Mouse (Mus musculus): ENCODE data around the gene Scly. TPM values are rescaled to one million over a fixed set of nuclear protein-coding genes. Genes with fewer than 3 reads are reported as not detected.

Gene Scly
- polyA plus RNA-seq (2017; shearing (Covaris generic)), result 16.2 TPM

DNA sequence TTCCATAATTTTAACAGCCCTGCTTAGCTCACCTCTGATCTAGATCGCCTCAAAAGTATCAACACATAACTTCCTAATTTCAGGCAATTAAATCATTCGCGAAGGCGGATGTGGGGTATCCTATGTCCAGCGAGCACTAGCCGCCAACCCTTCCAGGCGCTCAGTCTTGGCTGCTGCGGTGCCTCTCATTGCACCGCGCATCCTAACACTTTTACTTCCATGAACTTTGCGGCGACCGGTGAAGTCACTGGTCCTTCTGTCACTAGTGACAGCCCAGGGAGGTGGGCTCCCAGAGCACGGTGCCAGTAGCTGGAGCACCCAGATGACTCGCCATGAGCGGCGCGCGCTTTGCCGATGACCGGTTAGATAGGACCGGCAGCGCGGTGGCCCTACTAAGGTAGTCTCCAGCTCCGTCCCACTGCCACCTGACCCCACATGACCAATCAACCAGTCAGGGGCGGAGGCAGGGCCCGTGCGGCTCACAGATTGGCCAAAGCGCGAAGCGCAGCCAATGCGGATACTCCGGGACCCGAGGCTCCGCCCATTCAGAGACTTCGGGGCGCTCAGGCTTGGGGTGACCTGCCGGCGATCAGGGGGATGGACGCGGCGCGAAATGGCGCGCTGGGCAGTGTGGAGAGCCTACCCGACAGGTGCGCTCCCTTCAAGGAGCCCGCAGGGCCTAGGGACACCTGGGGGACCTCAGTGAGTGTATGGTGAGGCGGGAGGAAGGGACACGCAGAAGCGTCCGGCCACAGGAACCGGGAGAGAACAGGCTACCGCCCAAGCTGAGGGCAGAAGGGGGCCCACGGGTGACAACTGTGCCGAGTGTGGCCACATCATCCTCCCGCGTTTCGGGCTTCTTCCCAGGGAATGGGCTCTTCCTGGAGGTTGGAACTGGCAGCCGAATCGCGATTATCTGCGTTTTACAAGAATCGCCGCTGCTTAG lies at the start of gene Scly:
Gene Scly, plus strand, starts transcription at position 540 of the 946 bp plus-strand sequence.

DNA sequence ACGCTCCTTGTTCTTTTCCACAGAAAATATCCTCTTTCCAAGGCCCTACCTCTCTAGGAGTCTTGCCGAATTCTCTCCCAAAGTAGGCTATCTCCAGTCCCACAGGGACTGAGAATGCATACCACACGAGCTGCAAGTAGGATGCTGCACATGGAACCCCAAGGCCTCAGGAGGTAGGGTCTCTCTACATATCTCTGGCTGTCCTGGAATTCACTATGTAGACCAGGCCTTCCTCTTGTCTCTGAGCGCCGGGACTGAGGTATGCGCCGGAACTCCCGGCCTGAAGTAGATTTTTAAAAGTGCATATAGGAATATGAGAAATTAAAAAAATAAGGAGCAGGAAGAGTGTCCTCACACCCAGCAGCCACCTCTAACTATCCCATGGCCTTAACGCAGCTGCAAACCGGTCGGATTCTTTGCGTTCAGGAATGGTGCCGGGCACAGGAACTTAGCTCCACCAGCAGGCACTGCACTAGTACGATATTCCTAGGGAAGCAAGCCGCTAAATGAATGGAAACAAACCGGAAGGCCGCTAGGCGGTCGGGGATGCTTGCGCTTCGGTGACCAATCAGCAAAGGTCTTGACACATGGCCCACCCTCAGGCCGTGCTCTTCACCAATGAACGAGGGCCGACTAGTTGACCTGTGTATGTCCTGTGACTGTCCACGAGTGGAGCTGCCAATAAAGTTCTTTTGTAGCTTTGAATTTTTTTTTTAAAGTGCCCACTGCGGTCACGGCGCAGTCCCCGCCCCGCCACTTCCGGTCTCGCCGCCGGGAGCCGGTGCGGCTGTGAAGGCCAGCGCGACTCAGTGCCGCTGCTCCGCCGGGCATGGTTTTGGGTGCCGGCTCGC lies 48.3 kb upstream of the Scly start, which contains the start of gene Ube2f:
Gene Ube2f, plus strand, starts transcription at position 741 of the 851 bp plus-strand sequence.

DNA sequence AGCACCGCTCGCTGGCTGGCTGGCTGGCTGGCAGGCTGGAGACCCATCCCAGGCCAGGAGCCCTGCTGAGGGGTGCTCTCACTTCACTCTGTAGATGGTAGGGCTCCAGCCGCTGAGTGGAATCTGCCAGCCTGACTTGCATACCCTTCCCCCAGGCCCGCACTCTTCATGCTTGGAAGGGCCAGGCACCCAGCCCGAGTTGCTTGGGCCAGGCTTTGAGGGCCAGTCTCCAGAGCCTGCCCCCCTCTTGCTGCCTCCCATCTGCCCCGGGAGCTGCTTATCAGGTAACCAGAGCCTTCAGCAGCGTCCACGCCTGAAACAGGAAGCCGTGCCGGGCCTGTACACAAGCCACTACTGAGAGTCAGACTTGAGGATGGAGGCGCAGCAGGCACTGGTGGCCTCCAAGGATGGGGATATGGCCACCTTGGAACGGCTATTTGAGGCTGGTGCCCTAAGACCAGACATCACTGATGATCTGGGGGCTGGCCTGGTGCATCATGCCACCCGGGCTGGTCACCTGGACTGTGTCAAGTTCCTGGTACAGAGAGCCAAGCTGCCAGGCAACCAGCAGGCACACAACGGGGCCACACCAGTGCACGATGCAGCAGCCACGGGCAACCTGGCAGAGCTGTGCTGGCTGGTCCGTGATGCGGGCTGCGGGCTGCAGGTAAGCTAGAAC lies 23.8 kb downstream of the Scly start, which contains the start of gene Espnl:
Gene Espnl, plus strand, starts transcription at position 316 of the 679 bp plus-strand sequence.

DNA sequence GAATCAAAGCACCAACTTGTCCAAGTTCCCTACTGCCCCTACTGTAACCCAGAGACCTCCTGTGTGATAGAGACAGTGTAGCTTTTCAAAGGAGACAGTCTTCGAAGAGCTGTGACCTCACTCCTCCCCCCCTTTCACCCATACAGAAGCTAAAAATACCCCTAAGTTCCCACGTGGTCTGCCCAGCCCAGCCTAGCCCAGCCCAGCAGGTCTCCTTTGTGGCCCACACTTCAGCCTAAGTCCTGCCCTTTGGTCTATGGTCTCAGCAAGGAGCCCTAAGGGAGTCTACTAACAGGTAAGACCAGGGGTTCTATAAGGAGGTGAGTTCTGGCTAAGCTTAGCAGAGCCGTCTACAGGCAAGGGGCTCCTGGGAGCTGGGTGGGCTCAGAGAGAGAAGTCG lies 52.7 kb downstream of the Scly start, which contains the start of gene Klhl30:
Gene Klhl30, plus strand, starts transcription at position 176 of the 400 bp plus-strand sequence.

DNA sequence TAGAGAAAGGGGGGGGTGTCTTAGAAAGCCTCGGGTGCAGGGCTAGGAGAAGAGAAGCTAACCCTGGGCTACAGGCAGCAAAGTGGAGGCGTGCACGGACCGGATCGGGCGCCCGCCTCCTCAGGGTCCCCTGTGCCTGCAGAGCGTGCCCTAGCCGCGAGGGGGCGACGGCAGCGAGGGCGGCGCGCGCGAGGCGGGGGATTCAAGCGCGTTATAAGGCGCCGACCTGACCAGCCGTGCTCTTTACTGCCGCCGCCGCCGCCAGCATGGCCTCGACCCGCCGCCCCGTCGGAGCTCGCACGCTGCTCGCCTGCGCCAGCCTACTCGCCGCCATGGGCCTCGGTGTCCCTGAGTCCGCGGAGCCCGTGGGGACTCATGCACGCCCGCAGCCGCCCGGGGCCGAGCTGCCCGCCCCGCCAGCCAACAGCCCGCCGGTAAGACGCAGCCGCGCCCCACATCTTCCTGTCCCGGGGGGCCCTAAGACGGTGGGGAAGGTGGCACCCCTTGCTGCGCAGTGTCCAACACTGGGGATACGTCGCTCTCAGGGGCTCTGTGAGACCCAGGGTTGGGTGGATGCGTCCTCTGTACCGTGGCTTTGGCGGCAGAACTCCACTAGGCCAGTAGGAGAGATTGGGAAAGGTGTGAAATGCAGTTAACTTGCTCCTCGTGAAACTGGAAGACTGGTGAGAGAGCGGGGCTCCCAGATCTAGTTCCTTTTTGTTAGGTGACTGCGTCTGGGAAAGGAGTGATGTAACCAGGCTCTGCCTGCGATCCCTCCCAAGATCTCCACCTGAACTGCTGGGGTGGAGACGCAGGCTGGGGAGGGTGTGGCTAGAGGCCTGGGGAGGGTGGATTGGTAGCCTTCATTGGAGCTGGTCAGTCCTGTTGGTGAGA lies 68.3 kb downstream of the Scly start, which contains the start of gene Erfe:
Gene Erfe, plus strand, starts transcription at position 216 of the 894 bp plus-strand sequence.

Other genes with a start within 250 kb of the Scly start
- gene Rbm44, start 153.2 kb upstream of the Scly start, polyA plus RNA-seq (2017; shearing (Covaris generic)), result 0.26 TPM
- gene Ramp1, start 118.5 kb upstream of the Scly start, polyA plus RNA-seq (2017; shearing (Covaris generic)), result 35.9 TPM
- 51.0 TPM for gene Ube2f, start 48.0 kb upstream of the Scly start, polyA plus RNA-seq (2017; shearing (Covaris generic))
- not detected for gene Espnl, start 23.7 kb downstream of the Scly start, polyA plus RNA-seq (2017; shearing (Covaris generic))
- gene Klhl30, start 52.7 kb downstream of the Scly start, polyA plus RNA-seq (2017; shearing (Covaris generic)), result not detected
- not detected for gene Erfe, start 68.1 kb downstream of the Scly start, polyA plus RNA-seq (2017; shearing (Covaris generic))
- gene Ilkap, start 100.5 kb downstream of the Scly start, polyA plus RNA-seq (2017; shearing (Covaris generic)), result 125 TPM
- gene Hes6, start 115.7 kb downstream of the Scly start, polyA plus RNA-seq (2017; shearing (Covaris generic)), result 42.5 TPM
- 8.5 TPM for gene Per2, start 161.0 kb downstream of the Scly start, polyA plus RNA-seq (2017; shearing (Covaris generic))
- 4.4 TPM for gene Traf3ip1, start 196.3 kb downstream of the Scly start, polyA plus RNA-seq (2017; shearing (Covaris generic))
- 6.9 TPM for gene Asb1, start 242.2 kb downstream of the Scly start, polyA plus RNA-seq (2017; shearing (Covaris generic))

All from naive thymus-derived CD4-positive, alpha-beta T cell, adult 5 months (primary cell).